In the genomic region with DNA sequence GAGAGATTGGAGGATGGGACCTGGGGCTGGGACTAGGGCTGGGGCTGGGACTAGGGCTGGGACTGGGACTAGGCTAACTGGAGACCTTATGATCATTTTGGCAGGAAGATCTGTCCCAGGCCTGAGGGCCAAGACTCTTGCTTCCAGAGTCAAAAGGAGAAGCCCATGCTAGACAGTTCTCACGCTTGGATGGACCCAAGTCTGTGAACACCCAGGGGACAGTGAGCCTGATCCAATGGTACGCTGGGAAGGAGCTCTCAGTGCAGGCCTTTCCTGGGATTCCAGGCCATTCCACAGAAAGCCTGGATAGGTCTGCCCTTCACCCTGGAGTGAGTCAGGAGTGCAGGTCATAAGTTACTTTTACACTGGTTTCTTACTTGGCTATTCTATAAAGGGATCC, we compare ENCODE assay signal across 17 mouse cellular contexts. TPM values are rescaled to one million over a fixed set of nuclear protein-coding genes. Genes with fewer than 3 reads are reported as not detected.
"Had no signal": no experiment of that assay in that cellular context is flagged by ENCODE, and none has a peak within 500 bp of the region (broad histone marks: within the 10 kb centered on the region; RNA-seq: fewer than 3 reads in every experiment).

No protein-coding gene starts in this region.

- H3K4me2 ChIP-seq: limb, embryonic 13.5 days; midbrain, embryonic 13.5 days; neural tube, embryonic 15.5 days had no signal

- DNase-seq: left cerebral cortex, postnatal 4 days; lung, adult 18-20 months; right cerebral cortex, adult 18-20 months; right cerebral cortex, postnatal 25 days; thymus, postnatal 36 days had no signal

- H3K4me3 ChIP-seq: limb, embryonic 13.5 days; midbrain, embryonic 13.5 days; myocyte; neural tube, embryonic 15.5 days had no signal

- H3K27me3 ChIP-seq: limb, embryonic 13.5 days; midbrain, embryonic 13.5 days; neural tube, embryonic 15.5 days had no signal

- H3K27ac ChIP-seq: limb, embryonic 13.5 days; liver, embryonic 14.5 days; midbrain, embryonic 13.5 days; neural tube, embryonic 15.5 days had no signal

- H3K4me1 ChIP-seq: limb, embryonic 13.5 days; midbrain, embryonic 13.5 days; neural tube, embryonic 15.5 days had no signal

- H3K9me3 ChIP-seq: limb, embryonic 13.5 days; midbrain, embryonic 13.5 days; neural tube, embryonic 15.5 days had no signal

- H3K9ac ChIP-seq: limb, embryonic 13.5 days; liver, embryonic 14.5 days; midbrain, embryonic 13.5 days; neural tube, embryonic 15.5 days had no signal

- ATAC-seq: midbrain, embryonic 13.5 days had no signal

RNA-seq across cellular contexts. Expression of gene 4933411K16Rik, which starts 23.0 kb away (rescaled TPM):
- total RNA-seq: megakaryocyte-erythroid progenitor cell, adult 5-6 weeks had no signal
- polyA plus RNA-seq: lung, embryonic 16.5 days; midbrain, embryonic 13.5 days; neural tube, embryonic 11.5 days; neural tube, embryonic 15.5 days; small intestine, adult 2 months; stomach, embryonic 16.5 days; thymus, postnatal 0 days had no signal

RNA-seq across cellular contexts. Expression of gene Hoga1, which starts 29.6 kb away (rescaled TPM):
- total RNA-seq: megakaryocyte-erythroid progenitor cell, adult 5-6 weeks had no signal

RNA-seq across cellular contexts. Expression of gene Ankrd2, which starts 39.3 kb away (rescaled TPM):
- total RNA-seq: left cerebral cortex, postnatal 4 days; megakaryocyte-erythroid progenitor cell, adult 5-6 weeks had no signal
- polyA plus RNA-seq: large intestine, adult 2 months; small intestine, adult 2 months had no signal
